Mouse (Mus musculus) CH12.LX (cell line): ENCODE measurements around the gene Pcna.

Experiments
- CHD2 ChIP-seq: IDR thresholded peaks from 2 replicates; pipeline ENCODE4 v1.6.1; 2011; ENCODE audit warnings: low read length, improper control_type of control experiment
- CTCF ChIP-seq, 2 experiments: IDR thresholded peaks in 1 of 2; conservative IDR thresholded peaks in 1 of 2; 2 replicates each; pipeline ENCODE4 v1.5.1; 2011 to 2012; ENCODE audit warnings: low read depth in 2 of 2, low read length in 2 of 2, improper control_type of control experiment in 1 of 2, inconsistent platforms in 1 of 2, mild to moderate bottlenecking in 1 of 2, moderate library complexity in 1 of 2
- E2F4 ChIP-seq: IDR thresholded peaks from 2 replicates; pipeline ENCODE4 v1.6.1; 2011; ENCODE audit warnings: low read depth, low read length, improper control_type of control experiment; ENCODE audit not compliant: insufficient replicate concordance
- EP300 ChIP-seq: IDR thresholded peaks from 2 replicates; pipeline ENCODE4 v1.6.1; 2011; ENCODE audit warnings: low read length, improper control_type of control experiment
- GABPA ChIP-seq: IDR thresholded peaks from 2 replicates; pipeline ENCODE4 v1.6.1; 2012; ENCODE audit warnings: low read depth, low read length, improper control_type of control experiment, inconsistent platforms; ENCODE audit not compliant: insufficient replicate concordance
- HCFC1 ChIP-seq: IDR thresholded peaks from 2 replicates; pipeline ENCODE4 v1.6.1; 2012; ENCODE audit warnings: low read depth, mild to moderate bottlenecking, inconsistent platforms, low read length, improper control_type of control experiment
- POLR2A ChIP-seq: IDR thresholded peaks from 2 replicates; pipeline ENCODE4 v1.6.1; 2011; ENCODE audit warnings: low read depth, mild to moderate bottlenecking, improper control_type of control experiment, low read length
- RAD21 ChIP-seq: IDR thresholded peaks from 2 replicates; pipeline ENCODE4 v1.6.1; 2011; ENCODE audit warnings: low read depth, mild to moderate bottlenecking, low read length, improper control_type of control experiment, moderate library complexity
- SIN3A ChIP-seq: IDR thresholded peaks from 2 replicates; pipeline ENCODE4 v1.6.1; 2012; ENCODE audit warnings: low read length, improper control_type of control experiment, inconsistent platforms
- ZC3H11A ChIP-seq: IDR thresholded peaks from 2 replicates; pipeline ENCODE4 v1.6.1; 2012; ENCODE audit warnings: low read depth, mild to moderate bottlenecking, inconsistent platforms, low read length, improper control_type of control experiment
- ZMIZ1 ChIP-seq: IDR thresholded peaks from 2 replicates; pipeline ENCODE4 v1.6.1; 2012; ENCODE audit warnings: low read depth, mild to moderate bottlenecking, inconsistent platforms, low read length, improper control_type of control experiment

GRCm38 (mm10) chr2:132203773-132204172, 49.3 kb downstream of the Pcna start:
- TF ChIP-seq POLR2A (no peak), E2F4 (no peak), ZC3H11A (no peak), CTCF (conservative IDR thresholded peaks at IDR 0.05 in 1 of 2, IDR thresholded peaks at IDR 0.05 in 1 of 2; ENCODE audit: low read depth in 2 of 2, low read length in 2 of 2) (peak in 1 of 2 experiments; percentile 48; a peak in 2 of 4 replicates), SIN3A (no peak), EP300 (no peak), GABPA (no peak), HCFC1 (no peak), RAD21 (peak; percentile 12), ZMIZ1 (no peak), CHD2 (no peak)
